Mouse (Mus musculus): ENCODE measurements around the gene N4bp2. TPM values are rescaled to one million over a fixed set of nuclear protein-coding genes. Genes with fewer than 3 reads are reported as not detected.

N4bp2 gene
- polyA plus RNA-seq, 2 experiments, result 6.5 to 12.2 TPM

- Histone ChIP-seq H3K27me3 (ENCODE audit: control insufficient read depth, insufficient read depth, low read length) (no peaks in the 10 kb centered on the region), H3K27ac (no peak overlapping the region), H3K9ac (replicated peaks) (no peak overlapping the region), H3K4me3 (ENCODE audit: insufficient read depth in 1 of 2, low read depth in 2 of 2, low read length in 2 of 2) (no peak overlapping the region), H3K36me3 (replicated peaks; ENCODE audit: control insufficient read depth, insufficient read depth, low read depth) (no peaks in the 10 kb centered on the region; the same call in 1 of the 2 replicates), H3K9me3 (ENCODE audit: control insufficient read depth, low read length) (no peaks in the 10 kb centered on the region), H3K4me2 (ENCODE audit: low read depth) (no peak overlapping the region), H3K4me1 (replicated peaks; ENCODE audit: control insufficient read depth in 2 of 2, insufficient read depth in 2 of 2, low read length in 1 of 2) (no peaks in the 10 kb centered on the region)
- TF ChIP-seq EP300 (IDR thresholded peaks at IDR 0.05; ENCODE audit: low read depth) (no peak), CTCF (IDR thresholded peaks at IDR 0.05; ENCODE audit: low read depth) (no peak)
- ATAC-seq (ENCODE audit: insufficient read depth) (no peak), DNase-seq (ENCODE audit: low read depth in 3 of 3, low spot score in 3 of 3) (no peak)
- WGBS (ENCODE audit: insufficient replicate concordance), result 65% methylated on average over 3 of the region's 3 CpGs
Observed at GRCm38 (mm10) chr5:65833092-65833491, 69.8 kb downstream of the N4bp2 start.

DNA sequence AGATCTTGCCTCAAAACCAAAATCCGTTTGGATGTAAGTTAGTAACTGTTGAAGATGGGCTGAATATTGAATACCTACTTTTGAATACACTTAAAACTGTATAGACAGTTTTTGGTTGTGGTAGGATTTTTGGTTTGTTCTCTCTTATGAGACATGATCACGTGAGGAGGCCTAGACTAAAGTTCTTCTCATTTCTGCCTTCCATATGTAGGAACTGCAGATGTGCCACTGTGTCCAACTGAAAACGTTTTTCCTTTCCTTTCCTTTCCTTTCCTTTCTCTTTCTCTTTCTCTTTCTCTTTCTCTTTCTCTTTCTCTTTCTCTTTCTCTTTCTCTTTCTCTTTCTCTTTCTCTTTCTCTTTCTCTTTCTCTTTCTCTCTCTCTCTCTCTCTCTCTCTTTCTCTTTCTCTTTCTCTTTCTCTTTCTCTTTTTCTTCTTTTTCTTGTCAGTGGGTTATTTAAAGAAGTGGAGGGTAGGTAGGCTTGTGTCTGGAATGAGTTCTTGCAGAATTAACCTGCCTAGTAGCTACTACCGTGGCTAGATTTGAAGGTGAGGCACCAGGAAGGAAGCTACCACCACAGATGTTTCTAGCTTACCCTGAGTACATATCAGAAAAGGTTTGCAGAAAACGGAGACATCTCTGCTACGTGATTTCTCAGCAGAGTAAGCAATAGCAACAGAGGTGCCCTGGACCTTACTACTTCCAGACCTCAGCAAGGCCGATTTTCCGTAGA is 70.6 kb downstream of the N4bp2 start:
- Histone ChIP-seq H3K4me1 (replicated peaks; ENCODE audit: control insufficient read depth in 2 of 2, insufficient read depth in 2 of 2, low read length in 1 of 2) (no peaks in the 10 kb centered on the region), H3K36me3 (replicated peaks; ENCODE audit: control insufficient read depth, insufficient read depth, low read depth) (no peaks in the 10 kb centered on the region; the same call in 1 of the 2 replicates), H3K27ac (no peak overlapping the region), H3K9ac (replicated peaks) (no peak overlapping the region), H3K27me3 (ENCODE audit: control insufficient read depth, insufficient read depth, low read length) (no peaks in the 10 kb centered on the region), H3K9me3 (ENCODE audit: control insufficient read depth, low read length) (no peaks in the 10 kb centered on the region), H3K4me3 (ENCODE audit: insufficient read depth in 1 of 2, low read depth in 2 of 2, low read length in 2 of 2) (no peak overlapping the region), H3K4me2 (ENCODE audit: low read depth) (no peak overlapping the region)
- no peak for DNase-seq (ENCODE audit: low read depth in 3 of 3, low spot score in 3 of 3)
- WGBS (ENCODE audit: insufficient replicate concordance), result 74% methylated on average over 8 of the region's 8 CpGs
- no peak for TF ChIP-seq CTCF (IDR thresholded peaks at IDR 0.05; ENCODE audit: low read depth)
- TF ChIP-seq EP300 (IDR thresholded peaks at IDR 0.05; ENCODE audit: low read depth), result no peak
- no peak for ATAC-seq (ENCODE audit: insufficient read depth)

DNA sequence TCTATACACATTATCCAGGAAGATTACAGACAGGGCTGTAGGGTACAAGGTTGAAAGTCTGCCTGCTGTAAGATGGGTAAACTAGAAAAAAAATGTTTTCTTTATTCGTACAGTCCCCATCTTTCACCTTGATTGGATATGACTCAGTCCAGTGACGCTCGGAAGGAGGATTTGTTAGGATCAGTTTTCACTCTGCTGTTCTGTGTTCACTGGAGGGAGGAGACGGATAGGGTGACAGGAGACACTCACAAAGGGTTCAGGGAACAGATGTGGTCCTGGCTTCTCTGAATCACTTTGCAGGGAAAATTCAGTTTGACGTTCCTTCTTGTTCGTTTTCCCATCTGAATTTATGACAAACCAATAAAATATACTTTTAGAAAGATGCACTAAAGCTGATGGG is 74.7 kb downstream of the N4bp2 start:
- Histone ChIP-seq H3K9ac (replicated peaks) (no peak overlapping the region), H3K4me2 (ENCODE audit: low read depth) (no peak overlapping the region), H3K4me3 (ENCODE audit: insufficient read depth in 1 of 2, low read depth in 2 of 2, low read length in 2 of 2) (no peak overlapping the region), H3K4me1 (replicated peaks; ENCODE audit: control insufficient read depth in 2 of 2, insufficient read depth in 2 of 2, low read length in 1 of 2) (no peaks in the 10 kb centered on the region), H3K9me3 (ENCODE audit: control insufficient read depth, low read length) (no peaks in the 10 kb centered on the region), H3K27me3 (ENCODE audit: control insufficient read depth, insufficient read depth, low read length) (no peaks in the 10 kb centered on the region), H3K27ac (no peak overlapping the region), H3K36me3 (replicated peaks; ENCODE audit: control insufficient read depth, insufficient read depth, low read depth) (no peaks in the 10 kb centered on the region)
- WGBS (ENCODE audit: insufficient replicate concordance), result 81% methylated on average over 6 of the region's 6 CpGs
- no peak for ATAC-seq (ENCODE audit: insufficient read depth)
- DNase-seq (ENCODE audit: low read depth in 3 of 3, low spot score in 3 of 3), result no peak
- TF ChIP-seq EP300 (IDR thresholded peaks at IDR 0.05; ENCODE audit: low read depth), result no peak
- TF ChIP-seq CTCF (IDR thresholded peaks at IDR 0.05; ENCODE audit: low read depth), result no peak

DNA sequence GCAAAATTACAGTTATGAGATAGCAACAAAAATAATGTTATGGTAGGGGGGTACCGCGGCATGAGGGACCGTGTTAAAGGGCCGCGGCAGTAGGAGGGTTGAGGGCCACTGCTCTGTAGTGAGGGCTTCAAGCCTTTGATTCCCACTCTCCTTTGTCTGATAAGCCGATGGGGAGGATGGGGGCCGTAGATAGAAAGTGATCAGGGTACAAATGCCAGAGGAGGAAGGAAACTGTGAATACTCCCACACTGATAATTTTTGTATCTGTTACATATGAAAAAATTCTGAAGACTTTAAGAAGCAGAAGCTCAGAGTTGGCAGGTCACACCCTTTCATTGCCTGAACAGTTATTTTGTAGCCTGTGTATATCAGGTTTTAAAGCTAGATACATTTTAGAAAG is 79.6 kb downstream of the N4bp2 start:
- Histone ChIP-seq H3K27me3 (ENCODE audit: control insufficient read depth, insufficient read depth, low read length) (no peaks in the 10 kb centered on the region), H3K9ac (replicated peaks) (no peak overlapping the region), H3K36me3 (replicated peaks; ENCODE audit: control insufficient read depth, insufficient read depth, low read depth) (no peaks in the 10 kb centered on the region), H3K4me1 (replicated peaks; ENCODE audit: control insufficient read depth in 2 of 2, insufficient read depth in 2 of 2, low read length in 1 of 2) (no peaks in the 10 kb centered on the region), H3K4me3 (ENCODE audit: insufficient read depth in 1 of 2, low read depth in 2 of 2, low read length in 2 of 2) (no peak overlapping the region), H3K9me3 (ENCODE audit: control insufficient read depth, low read length) (no peaks in the 10 kb centered on the region), H3K4me2 (ENCODE audit: low read depth) (no peak overlapping the region), H3K27ac (no peak overlapping the region)
- DNase-seq (ENCODE audit: low read depth in 3 of 3, low spot score in 3 of 3) (no peak), ATAC-seq (ENCODE audit: insufficient read depth) (no peak)
- 20% methylated on average over 7 of the region's 7 CpGs for WGBS (ENCODE audit: insufficient replicate concordance)
- no peak for TF ChIP-seq EP300 (IDR thresholded peaks at IDR 0.05; ENCODE audit: low read depth)
- no peak for TF ChIP-seq CTCF (IDR thresholded peaks at IDR 0.05; ENCODE audit: low read depth)

GRCm38 (mm10) chr5:65846534-65846933 is 83.2 kb downstream of the N4bp2 start:
- H3K9ac ChIP-seq (replicated peaks), result no peak overlapping the region
- no peak overlapping the region for H3K27ac ChIP-seq
- no peak for DNase-seq (ENCODE audit: low read depth in 3 of 3, low spot score in 3 of 3)
- H3K4me2 ChIP-seq (ENCODE audit: low read depth), result no peak overlapping the region
- TF ChIP-seq EP300 (IDR thresholded peaks at IDR 0.05; ENCODE audit: low read depth) (no peak), CTCF (IDR thresholded peaks at IDR 0.05; ENCODE audit: low read depth) (no peak)
- 48% methylated on average over 8 of the region's 8 CpGs for WGBS (ENCODE audit: insufficient replicate concordance)
- H3K9me3 ChIP-seq (ENCODE audit: control insufficient read depth, low read length), result no peaks in the 10 kb centered on the region
- H3K36me3 ChIP-seq (replicated peaks; ENCODE audit: control insufficient read depth, insufficient read depth, low read depth), result no peaks in the 10 kb centered on the region
- no peak overlapping the region for H3K4me3 ChIP-seq (ENCODE audit: insufficient read depth in 1 of 2, low read depth in 2 of 2, low read length in 2 of 2)
- ATAC-seq (ENCODE audit: insufficient read depth), result no peak
- H3K4me1 ChIP-seq (replicated peaks; ENCODE audit: control insufficient read depth in 2 of 2, insufficient read depth in 2 of 2, low read length in 1 of 2), result no peaks in the 10 kb centered on the region
- no peaks in the 10 kb centered on the region for H3K27me3 ChIP-seq (ENCODE audit: control insufficient read depth, insufficient read depth, low read length)
